Comparison of ENCODE assay signal across 18 mouse cellular contexts in genomic region chr2:121204276-121204675, GRCm38 (mm10). TPM values are rescaled to one million over a fixed set of nuclear protein-coding genes. Genes with fewer than 3 reads are reported as not detected.
A peak's percentile ranks its signal among the peaks of the same experiment; 100 is the strongest.
DNase-seq lines count a peak whose midpoint lies in the region; ATAC-seq lines count a peak whose summit lies in the region.
"Had no signal": no experiment of that assay in that cellular context is flagged by ENCODE, and none has a peak within 500 bp of the region (broad histone marks: within the 10 kb centered on the region; RNA-seq: fewer than 3 reads in every experiment).

No protein-coding gene starts in this region.

- H3K4me1 ChIP-seq in hindbrain, embryonic 12.5 days: no peaks in the 10 kb centered on the region
- H3K4me1 ChIP-seq: embryonic facial prominence, embryonic 10.5 days; embryonic facial prominence, embryonic 12.5 days; forebrain, embryonic 12.5 days had no signal

- no peaks in the 10 kb centered on the region for H3K9me3 ChIP-seq in hindbrain, embryonic 12.5 days (replicated peaks)
- H3K9me3 ChIP-seq: embryonic facial prominence, embryonic 10.5 days; embryonic facial prominence, embryonic 12.5 days; forebrain, embryonic 12.5 days had no signal

- no peak for DNase-seq in frontal cortex, postnatal 25 days (ENCODE audit: low spot score in 2 of 2)
- peak; percentile 53 for DNase-seq in right cerebral cortex, adult 18-20 months
- no peak for DNase-seq in right cerebral cortex, postnatal 14 days
- DNase-seq: adrenal gland, adult 2 months; adrenal gland, postnatal 10 days; adrenal gland, postnatal 25 days; cerebellum, adult 11-12 months; cerebellum, adult 2 months; cerebellum, adult 9-10 months; cerebellum, postnatal 10 days; cerebellum, postnatal 25 days had no signal

- H3K4me3 ChIP-seq in hindbrain, embryonic 12.5 days: no peak overlapping the region
- H3K4me3 ChIP-seq: embryonic facial prominence, embryonic 10.5 days; embryonic facial prominence, embryonic 12.5 days; forebrain, embryonic 12.5 days had no signal

- peaks cover 97% of the 10 kb centered on the region for H3K36me3 ChIP-seq in hindbrain, embryonic 12.5 days

- 92% methylated on average over 17 of the region's 17 CpGs for WGBS in hindbrain, embryonic 12.5 days

- peak; percentile 14; the same call in 1 of the 2 replicates for ATAC-seq in frontal cortex, adult (ENCODE audit: low TSS enrichment)
- ATAC-seq in hindbrain, embryonic 12.5 days (ENCODE audit: low FRiP score): no peak
- ATAC-seq: forebrain, embryonic 14.5 days; forebrain, embryonic 16.5 days had no signal

- H3K27me3 ChIP-seq in hindbrain, embryonic 12.5 days: no peaks in the 10 kb centered on the region
- H3K27me3 ChIP-seq: embryonic facial prominence, embryonic 12.5 days; forebrain, embryonic 12.5 days had no signal

- no peak overlapping the region for H3K4me2 ChIP-seq in hindbrain, embryonic 12.5 days (replicated peaks)
- H3K4me2 ChIP-seq: embryonic facial prominence, embryonic 12.5 days; forebrain, embryonic 12.5 days had no signal

- H3K27ac ChIP-seq in hindbrain, embryonic 12.5 days: no peak overlapping the region
- H3K27ac ChIP-seq: embryonic facial prominence, embryonic 10.5 days; embryonic facial prominence, embryonic 12.5 days; forebrain, embryonic 12.5 days had no signal

- no peak overlapping the region for H3K9ac ChIP-seq in hindbrain, embryonic 12.5 days
- H3K9ac ChIP-seq: embryonic facial prominence, embryonic 12.5 days; forebrain, embryonic 12.5 days had no signal

RNA-seq across cellular contexts. Expression of gene Zscan29, which starts 33.4 kb away (rescaled TPM):
- 11.5 and 13.6 TPM in 2 replicates for polyA plus RNA-seq in hindbrain, embryonic 12.5 days (2016; fragmentation: Nextera tagmentation; extraction: Ambion mirVana)

RNA-seq across cellular contexts. Expression of gene Tubgcp4, which starts 33.8 kb away (rescaled TPM):
- polyA plus RNA-seq in hindbrain, embryonic 12.5 days (2016; fragmentation: Nextera tagmentation; extraction: Ambion mirVana): 70.0 and 74.5 TPM in 2 replicates
